Mouse (Mus musculus): ENCODE data around the gene Dexi. TPM values are rescaled to one million over a fixed set of nuclear protein-coding genes. Genes with fewer than 3 reads are reported as not detected.

Gene Dexi
- total RNA-seq, 2 experiments from 2014 or later, result 65.8 to 66.8 TPM

DNA sequence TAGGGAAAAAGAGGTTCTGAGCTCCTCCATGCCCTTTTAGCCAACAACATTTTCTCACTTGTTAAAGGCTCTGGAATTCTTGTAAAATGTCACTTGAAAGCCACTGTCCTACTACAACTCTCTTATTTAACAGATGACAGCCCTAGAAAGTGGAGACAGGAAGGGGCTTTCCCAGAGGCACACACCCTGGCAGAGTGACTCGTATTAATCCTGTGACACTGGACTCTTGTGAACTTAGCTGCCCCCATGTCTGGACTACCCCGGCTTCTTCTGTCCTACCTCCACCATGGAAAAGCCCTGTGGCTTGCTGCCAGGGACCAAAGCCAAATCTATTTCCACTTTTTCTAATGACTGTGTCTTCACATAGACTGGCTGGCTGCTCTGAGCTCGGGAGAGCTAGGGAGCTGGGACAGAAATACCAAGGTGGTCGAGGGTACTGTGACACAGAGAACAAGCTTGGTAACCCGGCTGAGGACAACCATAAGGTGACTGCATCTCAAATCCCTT, 44.7 kb downstream of the Dexi start:
- DNase-seq, result no peak

DNA sequence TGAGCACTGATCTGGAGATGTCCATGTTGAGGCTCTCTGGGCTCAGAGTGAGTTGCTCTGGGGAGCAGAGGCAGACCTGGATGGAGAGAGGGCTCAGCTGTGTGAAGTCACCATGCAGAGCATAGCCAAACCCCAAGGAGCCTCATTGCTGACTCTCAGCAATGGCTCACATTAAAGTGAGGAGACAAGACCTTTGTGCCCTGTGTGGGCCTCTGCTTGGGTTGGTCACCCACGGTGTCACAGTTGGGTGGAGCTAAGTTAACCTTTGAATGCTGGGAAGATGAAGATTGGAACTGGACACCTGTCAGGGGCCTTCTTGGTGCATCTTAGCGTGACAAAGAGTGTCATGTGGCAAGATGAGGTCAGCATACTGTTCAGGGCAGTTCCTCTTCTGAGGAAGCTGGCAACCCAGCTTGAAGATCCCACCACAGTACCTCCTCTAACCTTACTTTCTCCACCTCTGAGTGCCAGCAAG, 47.0 kb downstream of the Dexi start:
- no peak for DNase-seq

DNA sequence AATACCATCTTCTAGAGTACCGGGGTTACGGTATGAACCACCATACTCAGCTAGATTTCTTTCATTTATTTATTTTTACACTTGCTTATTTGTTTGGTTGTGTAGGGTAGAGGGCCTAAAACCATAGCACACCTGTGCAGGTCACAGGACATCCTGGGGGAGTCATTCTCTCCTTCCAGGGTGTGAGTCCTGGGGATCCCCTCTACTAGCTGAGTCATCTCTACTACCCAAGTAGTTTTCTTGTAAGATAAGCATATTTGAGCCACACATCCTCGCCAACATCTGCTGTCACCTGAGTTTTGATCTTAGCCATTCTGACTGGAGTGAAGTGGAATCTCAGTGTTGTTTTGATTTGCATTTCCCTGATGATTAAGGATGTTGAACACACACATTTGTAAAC, 50.3 kb downstream of the Dexi start:
- no peak for DNase-seq

DNA sequence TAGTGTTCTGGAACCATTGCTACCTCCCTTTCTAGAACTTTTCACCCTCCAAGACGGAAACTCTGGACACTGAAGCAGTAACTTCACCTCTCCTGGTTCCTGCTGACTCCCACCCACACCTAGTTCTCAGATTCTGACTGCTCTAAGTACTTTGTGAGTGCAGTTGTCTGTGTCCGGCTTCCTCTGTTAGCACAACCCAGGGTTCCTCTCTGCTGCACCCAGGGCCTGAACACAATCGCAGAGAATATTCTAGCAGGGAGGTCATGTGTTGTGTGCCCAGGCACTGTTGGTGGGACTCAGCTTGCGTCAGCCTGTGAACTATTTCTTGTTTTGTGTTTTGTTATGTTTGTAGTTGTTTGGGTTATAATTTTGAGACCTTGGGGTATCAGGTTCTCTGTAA, 51.1 kb downstream of the Dexi start:
- DNase-seq, result no peak

GRCm38 (mm10) chr16:10490503-10491150, 52.2 kb downstream of the Dexi start:
- DNase-seq, result no peak

DNA sequence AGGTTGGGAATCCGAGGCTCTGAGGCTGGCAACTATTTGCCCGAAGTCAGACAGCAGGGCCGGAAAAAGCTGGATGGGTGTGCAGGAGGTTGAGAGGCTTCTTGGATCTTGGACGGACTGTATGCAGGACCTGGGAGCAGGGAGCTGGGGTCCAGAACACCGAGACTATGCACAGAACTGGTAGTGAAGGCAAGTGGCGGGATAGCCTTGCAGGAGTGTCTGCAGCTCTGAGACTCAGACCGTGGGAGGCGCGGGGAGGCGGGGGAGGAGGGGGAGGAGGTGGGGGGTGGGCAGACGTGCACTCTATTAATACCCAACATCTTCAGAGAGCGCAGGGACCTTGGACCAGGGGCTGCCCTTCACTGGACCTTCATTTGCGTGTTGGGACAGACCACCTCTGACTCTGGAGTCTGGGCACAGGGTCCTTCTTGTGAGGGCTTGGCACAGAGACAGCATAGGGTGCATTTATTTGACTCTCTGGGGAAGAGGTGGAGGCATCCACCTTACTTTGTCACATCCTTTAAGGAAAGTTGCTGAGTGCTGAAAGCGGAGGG, 52.9 kb downstream of the Dexi start:
- no peak for DNase-seq

GRCm38 (mm10) chr16:10489483-10489882, 53.4 kb downstream of the Dexi start:
- DNase-seq, result no peak

DNA sequence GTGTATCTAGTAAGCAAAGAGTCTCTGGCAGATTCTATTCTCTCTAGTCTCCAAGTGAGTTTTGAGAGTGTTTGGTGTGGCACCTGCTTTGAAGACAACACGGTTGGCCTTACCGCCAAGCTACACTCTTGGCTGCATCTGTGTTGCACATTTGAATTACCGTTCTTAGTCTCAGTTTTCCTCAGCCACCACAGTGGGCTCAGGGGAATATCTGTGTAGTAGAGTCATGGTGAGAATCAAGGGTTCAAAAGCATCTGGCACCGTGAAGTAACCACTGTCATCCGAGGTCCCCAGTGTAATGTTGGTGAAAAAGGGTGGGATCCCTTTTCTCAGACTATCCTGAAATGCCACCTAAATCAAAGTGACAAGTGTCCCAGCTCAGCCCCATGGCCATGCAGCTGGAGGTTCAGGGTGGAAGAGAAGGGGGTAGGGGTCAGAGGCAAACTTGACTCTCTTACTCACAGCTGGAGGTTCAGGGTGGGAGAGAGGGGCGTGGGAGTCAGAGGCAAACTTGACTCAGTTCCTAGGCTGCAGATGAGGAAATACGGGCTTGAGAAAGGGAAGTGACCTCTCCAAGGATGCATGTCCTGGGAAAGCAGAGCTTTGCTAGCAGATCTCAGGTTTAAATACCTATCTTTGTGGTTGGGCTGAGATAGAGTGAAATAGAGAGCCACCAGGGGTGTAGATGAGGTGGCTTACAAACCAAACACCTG, 53.9 kb downstream of the Dexi start:
- no peak for DNase-seq

DNA sequence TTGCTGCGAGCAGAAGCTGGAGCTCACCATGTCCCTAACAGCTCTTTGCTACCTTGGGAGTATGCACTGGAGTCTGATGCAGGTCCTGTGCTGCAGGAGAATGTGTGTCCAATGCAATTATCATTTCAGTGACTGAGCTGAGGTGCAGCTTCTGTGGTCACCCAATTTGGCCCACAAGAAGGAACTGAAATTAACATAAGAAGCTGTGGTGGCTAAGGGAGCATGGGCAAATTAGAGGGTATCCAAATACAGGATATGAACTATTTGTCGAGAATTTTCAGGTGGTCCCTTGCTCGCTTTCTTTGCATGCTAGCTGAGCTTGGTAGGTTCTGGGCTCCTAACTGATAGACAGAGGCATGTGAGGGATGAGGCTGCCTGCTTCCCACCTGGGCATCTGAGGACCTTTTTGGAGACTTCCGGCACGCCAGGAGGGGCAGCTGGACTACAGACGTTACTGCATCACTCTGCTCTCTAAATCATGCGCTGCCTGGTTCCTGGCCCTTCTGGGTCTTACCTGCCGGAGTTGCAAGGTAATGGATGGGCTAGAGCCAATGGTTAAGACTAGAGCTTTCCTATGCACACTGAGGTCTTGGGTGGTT, 54.9 kb downstream of the Dexi start:
- no peak for DNase-seq

GRCm38 (mm10) chr16:10486993-10487392, 55.9 kb downstream of the Dexi start:
- no peak for DNase-seq

DNA sequence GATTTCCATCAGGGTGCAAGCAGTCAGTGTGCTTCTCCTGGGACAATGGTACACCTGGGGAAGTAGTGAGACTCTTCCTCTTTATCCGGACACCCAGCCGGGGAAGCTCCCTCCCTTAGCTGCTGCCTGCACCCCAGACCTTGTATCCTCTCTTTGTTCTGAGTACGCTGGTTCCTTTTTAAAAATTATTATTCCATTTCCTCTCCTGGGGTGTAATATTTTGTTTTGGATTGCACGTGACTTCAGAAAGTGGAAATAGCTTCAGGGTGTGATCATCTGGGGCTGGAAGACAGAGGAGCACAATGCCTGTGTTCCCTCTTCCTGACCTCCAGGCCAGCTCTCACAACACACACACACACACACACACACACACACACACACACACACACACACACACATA, 60.5 kb downstream of the Dexi start:
- no peak for DNase-seq

- DNase-seq, result no peak
Observed at GRCm38 (mm10) chr16:10479857-10480256, 63.0 kb downstream of the Dexi start, which contains the start of gene Ciita. Gene Ciita (plus strand): TSS chr16:10480059.

GRCm38 (mm10) chr16:10475919-10476318, 66.9 kb downstream of the Dexi start:
- no peak for DNase-seq

DNA sequence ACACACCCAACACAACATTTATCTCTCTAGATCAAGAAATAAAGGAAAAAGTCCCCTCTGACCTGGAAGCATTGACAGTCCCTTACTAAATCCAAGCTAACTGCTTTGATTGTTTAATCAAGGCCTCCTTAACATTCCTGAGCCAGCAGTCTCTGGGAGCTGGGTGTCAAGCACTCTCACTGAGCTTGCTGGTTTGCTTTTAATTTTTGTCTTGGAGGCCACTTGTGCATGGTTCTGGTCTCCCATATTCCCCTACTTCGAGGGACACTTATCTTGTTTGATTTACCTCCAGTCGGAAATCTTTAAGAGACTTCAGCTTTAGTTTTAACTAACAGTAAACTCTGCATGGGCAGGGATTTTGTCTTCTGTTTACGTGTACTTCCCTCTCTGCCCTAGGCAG, 67.9 kb downstream of the Dexi start:
- no peak for DNase-seq

DNA sequence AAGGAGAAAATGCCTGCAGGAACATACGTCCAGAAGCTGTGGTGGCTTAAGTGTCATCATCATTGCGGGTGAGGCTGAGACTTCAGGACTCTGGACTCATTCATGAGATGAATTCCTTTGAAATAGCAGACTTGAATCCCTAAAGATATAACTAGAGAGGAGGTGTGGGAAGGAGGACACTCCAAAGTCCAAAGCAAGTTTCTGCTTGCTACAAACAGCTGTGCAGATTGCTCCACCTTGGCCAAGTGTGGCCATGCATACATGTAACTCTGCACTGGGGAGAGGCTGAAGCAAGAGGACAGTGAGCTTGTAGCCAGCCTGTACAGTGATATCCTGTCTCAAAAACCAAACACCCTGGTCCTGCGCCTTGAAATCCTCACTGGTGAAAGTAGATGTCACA, 70.9 kb downstream of the Dexi start:
- DNase-seq, result no peak

GRCm38 (mm10) chr16:10468201-10468600, 74.7 kb downstream of the Dexi start:
- DNase-seq, result peak; percentile 76 to 80

DNA sequence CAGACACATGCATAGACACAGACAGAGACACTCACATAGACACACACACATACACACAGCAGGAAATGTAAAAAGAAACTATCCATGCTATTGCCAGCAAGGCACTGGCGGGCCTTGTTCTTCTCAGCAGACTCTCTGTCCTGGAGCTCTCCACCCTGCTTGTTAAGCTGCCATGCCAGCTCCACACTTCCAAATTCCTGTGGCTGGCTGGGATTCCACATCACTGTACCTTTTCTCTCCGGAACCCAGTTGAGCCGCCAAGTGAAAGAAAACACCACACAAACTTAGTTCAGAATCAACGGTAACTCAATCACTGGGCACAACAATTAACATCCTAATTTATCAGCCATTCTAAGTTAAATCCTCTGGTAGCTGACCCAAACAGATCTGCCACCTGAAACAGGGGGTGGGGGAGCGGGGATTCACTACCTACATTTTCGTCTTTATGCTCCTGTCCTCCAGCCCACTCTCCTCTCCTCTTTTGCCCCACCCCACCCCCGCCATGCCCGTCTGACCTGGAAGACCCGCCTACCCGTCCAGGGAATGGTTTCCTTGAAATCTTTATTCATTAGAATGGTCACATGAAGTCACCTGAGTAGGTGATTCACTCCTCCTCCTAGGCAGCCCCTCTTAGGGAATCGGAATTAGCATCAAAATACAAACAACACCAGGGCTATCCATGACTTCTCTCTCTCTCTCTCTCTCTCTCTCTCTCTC, 75.3 kb downstream of the Dexi start:
- no peak for DNase-seq

DNA sequence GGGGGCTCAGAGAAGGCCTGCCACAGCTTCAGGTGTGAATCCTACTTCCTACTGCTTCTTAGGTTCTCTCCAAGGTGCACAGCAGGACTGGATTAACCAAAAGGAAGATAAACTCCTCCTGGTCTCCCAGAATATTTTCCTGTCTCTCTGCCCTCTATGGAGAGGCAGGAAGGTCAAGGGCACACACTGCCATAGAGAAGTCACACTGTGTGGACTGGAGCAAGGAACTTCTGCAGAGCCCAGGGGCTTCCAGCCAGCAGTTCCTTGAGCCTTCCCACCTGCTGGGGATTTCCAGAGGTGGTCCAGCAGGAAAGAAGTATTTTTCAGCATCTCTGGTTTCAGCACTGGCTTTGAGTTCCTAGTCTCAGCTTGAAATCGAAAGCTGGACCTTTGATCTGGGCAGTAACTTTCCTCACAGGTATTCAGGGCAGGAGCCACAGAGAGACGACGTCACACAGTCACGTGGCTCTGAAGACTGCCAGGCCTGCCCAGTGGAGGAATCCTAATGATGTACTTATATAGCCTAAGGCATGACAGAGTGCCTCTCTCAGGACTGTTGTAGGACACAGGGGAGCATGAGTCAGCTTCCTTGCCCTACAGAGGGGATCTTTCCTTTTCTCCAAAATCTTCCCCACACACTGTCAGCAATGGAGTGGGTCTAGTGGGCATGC, 77.7 kb downstream of the Dexi start:
- DNase-seq, result no peak

DNA sequence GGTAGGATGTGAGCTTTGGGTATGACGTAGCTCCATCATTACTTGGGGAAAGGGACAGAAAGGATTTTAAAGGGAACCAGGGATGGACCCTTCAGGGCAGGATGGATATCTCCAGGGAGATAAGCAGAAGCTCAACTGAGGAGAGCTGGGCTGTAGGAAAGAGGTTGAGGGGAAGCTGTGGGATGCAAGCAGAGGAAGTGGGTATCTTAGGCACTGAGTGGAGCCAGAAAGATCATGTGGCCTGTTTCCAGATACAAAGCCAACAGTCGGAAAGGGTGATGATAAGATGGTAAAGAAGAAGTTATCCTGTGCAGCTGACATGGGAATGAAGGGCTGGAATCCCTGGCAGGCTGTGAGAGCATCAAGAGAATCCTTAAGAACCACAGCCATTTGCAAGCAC, 81.7 kb downstream of the Dexi start:
- no peak for DNase-seq

- DNase-seq, result no peak
Observed at GRCm38 (mm10) chr16:10460188-10460587, 82.7 kb downstream of the Dexi start.

DNA sequence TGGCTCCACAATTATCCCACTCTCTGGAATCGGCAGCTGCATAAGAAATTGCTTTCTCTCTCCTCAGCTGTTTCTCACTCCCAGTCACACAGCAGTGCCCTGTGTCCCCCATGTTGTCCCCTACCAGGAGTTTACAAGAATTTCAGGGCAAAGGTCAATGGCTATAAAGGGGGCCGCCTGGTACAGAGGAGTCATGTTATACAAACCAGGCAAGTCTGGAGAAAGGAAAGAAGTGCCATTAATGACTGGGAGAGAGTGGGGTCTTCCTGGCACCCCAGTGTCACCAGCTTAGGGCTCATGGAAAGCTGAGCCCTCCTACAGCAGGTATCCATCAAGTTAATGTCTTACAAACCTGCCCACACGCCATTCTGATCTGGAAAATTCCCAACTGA, 88.3 kb downstream of the Dexi start:
- DNase-seq, result no peak

Measured in layer of hippocampus, postnatal 36 days (tissue).